Mouse (Mus musculus) stomach, embryonic 14.5 days (tissue): Measurements from ENCODE around the gene Tmem119. TPM values are rescaled to one million over a fixed set of nuclear protein-coding genes. Genes with fewer than 3 reads are reported as not detected.

Experiments used
- ATAC-seq: fragments of 200-750 bp; cut with Nextera tagmentation; 2 replicates; pipeline ENCODE4 v1.8.0; 2017; ENCODE audit warnings: low read depth, moderate TSS enrichment; ENCODE audit not compliant: insufficient number of reproducible peaks, insufficient read depth, low FRiP score
- H3K27ac ChIP-seq: fragments of 300-500 bp; sonication (generic); 2 replicates; pipeline ENCODE4 v1.5.1; 2014; ENCODE audit warnings: mild to moderate bottlenecking, low read length, moderate library complexity, mixed read lengths
- H3K27me3 ChIP-seq: fragments of 300-500 bp; sonication (generic); 2 replicates; pipeline ENCODE4 v1.6.1; 2014; ENCODE audit warnings: low read length, control low read depth, mixed read lengths; ENCODE audit not compliant: control insufficient read depth, insufficient read depth
- H3K36me3 ChIP-seq: fragments of 300-500 bp; sonication (generic); 2 replicates; pipeline ENCODE4 v1.6.1; 2014; ENCODE audit warnings: mild to moderate bottlenecking, control low read depth, low read length, moderate library complexity, mixed read lengths; ENCODE audit not compliant: control insufficient read depth, insufficient read depth
- H3K4me1 ChIP-seq: fragments of 300-500 bp; sonication (generic); 2 replicates; pipeline ENCODE4 v1.6.1; 2014; ENCODE audit warnings: low read length, control low read depth, mixed read lengths; ENCODE audit not compliant: control insufficient read depth, insufficient read depth
- H3K4me2 ChIP-seq: fragments of 300-500 bp; sonication (generic); replicated peaks from 2 replicates; pipeline ENCODE4 v1.6.1; 2014; ENCODE audit warnings: low read depth, low read length, control low read depth
- H3K4me3 ChIP-seq: fragments of 300-500 bp; sonication (generic); 2 replicates; pipeline ENCODE4 v1.5.1; 2014; ENCODE audit warnings: low read depth, low read length, control low read depth
- H3K9ac ChIP-seq: fragments of 300-500 bp; sonication (generic); replicated peaks from 2 replicates; pipeline ENCODE4 v1.6.1; 2014; ENCODE audit warnings: low read depth, mild to moderate bottlenecking, control low read depth, low read length, moderate library complexity, mixed read lengths
- H3K9me3 ChIP-seq: fragments of 300-500 bp; sonication (generic); 2 replicates; pipeline ENCODE4 v1.6.1; 2016; ENCODE audit warnings: low read depth, low read length, control low read depth; ENCODE audit not compliant: control insufficient read depth
- WGBS: fragments of 180-500 bp; shearing (Covaris S2); extraction: QIAGEN DNeasy Blood & Tissue Kit; methylation state at CpG from one replicate; pipeline ENCODE4 v1.1.7; 2014; 5-methylcytosine and 5-hydroxymethylcytosine counted together
- polyA plus RNA-seq: library from polyadenylated mRNA; unstranded; fragments of >200 nt; fragmentation: Nextera tagmentation; extraction: Ambion mirVana; gene quantifications from 2 replicates; pipeline ENCODE4 v1.2.1, GENCODE M21; 2014

The Tmem119 gene
- polyA plus RNA-seq, 1 experiment from 2014 or later = 49.0 TPM

DNA sequence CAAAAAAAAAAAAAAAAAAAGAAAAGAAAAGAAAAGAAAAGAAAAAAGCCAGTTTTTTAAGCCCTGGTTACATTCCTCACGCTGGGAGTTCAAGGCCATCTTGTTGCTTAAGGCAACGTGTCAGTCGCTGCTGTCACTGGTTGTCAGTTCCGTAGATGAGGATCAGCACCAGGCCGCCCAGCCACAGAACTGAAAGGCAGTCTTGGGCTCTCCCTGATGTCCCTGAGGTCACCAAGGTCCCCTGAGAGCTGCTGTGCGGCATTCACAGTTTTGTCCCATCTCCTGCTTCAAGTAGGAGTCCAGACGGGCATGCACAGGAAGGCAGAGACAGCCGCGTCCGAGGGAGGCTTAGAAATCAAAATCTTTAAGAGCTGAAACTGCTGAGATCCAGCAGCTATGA is 24.7 kb downstream of the Tmem119 start:
- no peak overlapping the region for H3K4me3 ChIP-seq
- no peaks in the 10 kb centered on the region for H3K9me3 ChIP-seq
- H3K4me2 ChIP-seq = no peak overlapping the region
- 90% methylated on average over 10 of the region's 10 CpGs for WGBS
- 0 out of 2 replicates have a peak, but pooled peaks cover 1% of the 10 kb centered on the region for H3K4me1 ChIP-seq
- no peak for ATAC-seq
- no peak overlapping the region for H3K9ac ChIP-seq
- no peaks in the 10 kb centered on the region for H3K27me3 ChIP-seq
- peaks cover 30% of the 10 kb centered on the region; the same call in 1 of the 2 replicates for H3K36me3 ChIP-seq
- no peak overlapping the region for H3K27ac ChIP-seq

DNA sequence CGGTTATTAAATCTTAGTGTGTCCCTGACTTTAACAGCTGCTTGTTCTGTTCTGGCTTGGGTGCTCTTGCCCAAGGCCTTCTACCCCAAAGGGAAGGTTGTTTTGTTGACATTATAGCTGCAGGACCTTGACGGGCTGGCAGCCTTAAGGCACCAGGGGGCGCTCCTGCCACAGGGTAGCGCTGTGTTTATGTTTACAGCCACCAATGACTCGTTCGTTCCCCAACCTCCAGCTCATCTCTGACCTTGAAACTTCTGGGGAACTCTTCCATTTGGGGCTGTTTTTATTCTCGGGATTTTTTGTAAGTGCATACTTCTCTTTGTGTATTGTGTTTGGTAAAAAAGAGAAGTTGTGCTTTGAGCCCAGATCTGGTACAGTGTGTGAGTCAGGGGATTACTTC is 26.7 kb downstream of the Tmem119 start:
- Histone ChIP-seq H3K27me3 (no peaks in the 10 kb centered on the region), H3K4me1 (peaks cover 10% of the 10 kb centered on the region; the same call in 1 of the 2 replicates), H3K4me3 (peak overlapping the region; percentile 100), H3K9ac (0 out of 2 replicates have a peak overlapping the region, but pooled peaks have one; percentile 63), H3K9me3 (no peaks in the 10 kb centered on the region), H3K36me3 (peaks cover 30% of the 10 kb centered on the region; the same call in 1 of the 2 replicates), H3K4me2 (peak overlapping the region; percentile 95), H3K27ac (no peak overlapping the region)
- ATAC-seq = no peak
- WGBS = 2% methylated on average over 7 of the region's 7 CpGs

DNA sequence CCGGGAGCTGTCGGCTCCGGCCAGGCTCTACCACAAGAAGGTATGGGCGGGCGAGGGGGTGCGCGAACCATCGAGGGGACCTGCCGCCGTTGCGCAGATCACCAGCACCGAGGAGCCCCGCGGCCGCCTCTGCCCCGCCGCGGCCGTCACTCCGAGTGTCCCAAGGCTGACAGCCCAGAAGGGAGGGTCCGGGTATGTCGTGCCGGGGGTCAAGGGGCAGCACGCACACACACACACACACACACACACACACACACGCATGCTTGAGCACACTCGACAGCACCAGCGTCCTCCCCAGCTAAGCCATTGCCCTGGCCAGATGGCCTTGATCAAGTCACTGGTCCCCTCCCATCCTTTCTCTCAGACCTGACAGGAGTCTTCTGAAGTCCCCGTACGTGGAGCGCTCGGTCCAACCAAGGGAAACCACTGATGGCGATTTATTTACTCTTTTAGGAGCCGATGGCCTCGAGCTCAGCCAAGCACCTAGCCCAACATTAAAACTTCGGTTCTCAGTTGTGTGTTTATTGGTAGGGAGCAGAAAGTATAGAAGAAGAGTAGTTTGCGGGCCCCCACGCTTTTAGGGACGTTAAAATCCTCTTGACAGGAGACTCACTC is 27.3 kb downstream of the Tmem119 start:
- peak overlapping the region; percentile 63 for H3K9ac ChIP-seq
- H3K4me2 ChIP-seq = peak overlapping the region; percentile 95
- 1% methylated on average over 35 of the region's 38 CpGs for WGBS
- H3K9me3 ChIP-seq = no peaks in the 10 kb centered on the region
- ATAC-seq = peak; percentile 2; the same call in 1 of the 2 replicates
- H3K4me1 ChIP-seq = peaks cover 10% of the 10 kb centered on the region; the same call in 1 of the 2 replicates
- peak overlapping the region; percentile 6; the same call in 1 of the 2 replicates for H3K27ac ChIP-seq
- H3K4me3 ChIP-seq = peak overlapping the region; percentile 100
- H3K36me3 ChIP-seq = peaks cover 36% of the 10 kb centered on the region
- H3K27me3 ChIP-seq = no peaks in the 10 kb centered on the region

DNA sequence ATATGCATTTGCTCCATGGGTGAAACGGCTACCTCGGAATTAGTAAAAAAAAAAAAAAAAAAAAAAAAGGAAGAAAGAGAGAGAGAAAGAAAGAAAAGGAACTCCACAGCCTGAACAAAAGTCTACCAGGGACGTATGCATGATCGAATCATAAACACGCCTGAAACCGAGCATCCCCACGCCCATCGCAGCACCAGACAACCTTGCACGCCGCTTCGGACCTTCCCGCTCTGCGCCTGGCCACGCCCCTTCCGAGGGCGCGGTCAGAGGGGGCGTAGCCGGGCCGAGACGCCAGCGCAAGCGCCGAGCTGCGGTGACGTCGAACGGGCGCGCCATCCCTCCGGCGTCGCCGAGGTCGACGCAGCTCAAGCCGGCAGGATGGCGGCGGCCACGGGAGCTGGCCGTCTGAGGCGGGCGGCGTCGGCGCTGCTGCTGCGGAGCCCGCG is 27.8 kb downstream of the Tmem119 start, which contains the start of the genes Sart3 and Iscu:
Gene Sart3, minus strand, starts transcription at position 61 of the 446 bp plus-strand sequence.
Gene Iscu, plus strand, starts transcription at position 299 of the 446 bp plus-strand sequence.
- Histone ChIP-seq H3K27ac (peak within 1 kb of the TSS; percentile 98), H3K27me3 (no peaks in the 10 kb centered on the region), H3K4me1 (peaks cover 10% of the 10 kb centered on the region; the same call in 1 of the 2 replicates), H3K36me3 (peaks cover 36% of the 10 kb centered on the region), H3K4me3 (peak within 1 kb of the TSS; percentile 100), H3K4me2 (peak within 1 kb of the TSS; percentile 95), H3K9ac (peak within 1 kb of the TSS; percentile 90), H3K9me3 (no peaks in the 10 kb centered on the region)
- WGBS = under 1% methylated on average over 48 of the region's 49 CpGs
- ATAC-seq = peak; percentile 88

DNA sequence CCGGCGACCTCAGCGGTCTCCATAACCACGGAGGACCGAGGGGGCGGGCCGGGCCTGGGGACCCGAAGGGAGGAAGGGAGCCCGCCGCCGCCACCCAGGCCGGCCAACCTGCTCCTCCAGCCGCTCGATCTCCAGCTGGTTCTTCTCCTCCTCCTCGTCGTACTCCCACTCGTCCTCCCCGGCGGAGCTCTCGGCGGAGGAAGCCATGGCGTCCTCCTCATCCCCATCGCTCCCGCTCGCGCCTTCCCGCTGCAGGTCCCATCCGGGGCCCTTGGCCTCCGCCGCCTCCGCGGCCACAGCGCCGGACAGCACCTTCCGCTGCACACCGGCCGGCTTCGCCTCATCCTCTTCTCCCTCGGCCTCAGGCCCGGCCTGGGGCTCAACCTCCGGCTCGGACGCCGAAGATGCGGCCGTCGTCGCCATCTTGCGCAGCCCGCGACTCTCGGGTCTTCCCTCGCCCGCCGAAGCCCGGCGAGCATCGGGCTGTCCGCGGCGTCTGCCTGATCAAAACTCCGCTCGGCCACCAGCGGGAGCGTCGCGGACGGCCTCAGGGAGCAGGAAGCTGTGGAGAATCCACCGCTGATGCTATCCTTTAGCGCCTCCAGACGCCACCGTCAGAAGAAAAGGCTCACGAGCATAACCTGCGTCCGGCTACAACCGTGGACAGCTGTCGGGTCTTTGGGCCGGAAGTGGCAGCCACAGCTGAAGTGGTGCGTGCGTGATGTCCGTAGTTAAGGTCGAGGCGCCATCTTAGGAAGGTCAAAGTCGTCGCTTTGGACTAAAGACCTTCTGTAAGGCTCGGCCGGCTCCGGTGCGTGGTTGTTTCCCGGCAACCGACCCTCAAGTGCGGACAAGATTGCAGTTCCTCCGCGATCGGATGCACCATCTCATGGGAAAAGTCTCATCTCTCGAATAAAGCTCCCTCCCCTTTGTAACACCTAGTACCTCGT is 28.8 kb downstream of the Tmem119 start:
- Histone ChIP-seq H3K4me3 (peak overlapping the region; percentile 100), H3K27me3 (no peaks in the 10 kb centered on the region), H3K9me3 (no peaks in the 10 kb centered on the region), H3K9ac (peak overlapping the region; percentile 90), H3K4me2 (peak overlapping the region; percentile 95), H3K27ac (peak overlapping the region; percentile 98), H3K4me1 (peaks cover 10% of the 10 kb centered on the region; the same call in 1 of the 2 replicates), H3K36me3 (peaks cover 34% of the 10 kb centered on the region)
- peak; percentile 86 for ATAC-seq
- WGBS = under 1% methylated on average over 76 of the region's 97 CpGs

DNA sequence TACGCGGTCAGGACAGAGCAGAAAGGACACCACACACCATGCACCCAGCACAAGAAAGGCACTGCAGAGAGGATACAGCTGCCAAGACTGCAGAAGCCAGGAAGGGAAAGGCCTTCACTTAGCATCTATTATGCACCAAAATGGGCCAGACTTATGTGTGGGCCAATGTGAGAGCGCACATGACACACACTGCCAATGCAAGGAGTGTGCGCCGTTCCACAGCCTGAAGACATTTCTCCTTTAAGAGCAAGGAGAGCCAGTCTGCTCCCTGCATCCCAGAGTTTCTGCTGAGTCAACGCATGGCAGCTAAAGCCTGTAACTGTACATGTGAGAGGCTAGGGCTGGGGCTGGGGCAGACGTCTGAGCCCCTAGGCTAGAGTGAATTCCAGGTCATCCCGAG is 31.5 kb downstream of the Tmem119 start:
- H3K27ac ChIP-seq = no peak overlapping the region
- peaks cover 10% of the 10 kb centered on the region; the same call in 1 of the 2 replicates for H3K4me1 ChIP-seq
- H3K9ac ChIP-seq = no peak overlapping the region
- H3K27me3 ChIP-seq = no peaks in the 10 kb centered on the region
- ATAC-seq = no peak
- H3K4me3 ChIP-seq = no peak overlapping the region
- 86% methylated on average over 8 of the region's 8 CpGs for WGBS
- H3K9me3 ChIP-seq = no peaks in the 10 kb centered on the region
- peaks cover 22% of the 10 kb centered on the region for H3K36me3 ChIP-seq
- no peak overlapping the region for H3K4me2 ChIP-seq

DNA sequence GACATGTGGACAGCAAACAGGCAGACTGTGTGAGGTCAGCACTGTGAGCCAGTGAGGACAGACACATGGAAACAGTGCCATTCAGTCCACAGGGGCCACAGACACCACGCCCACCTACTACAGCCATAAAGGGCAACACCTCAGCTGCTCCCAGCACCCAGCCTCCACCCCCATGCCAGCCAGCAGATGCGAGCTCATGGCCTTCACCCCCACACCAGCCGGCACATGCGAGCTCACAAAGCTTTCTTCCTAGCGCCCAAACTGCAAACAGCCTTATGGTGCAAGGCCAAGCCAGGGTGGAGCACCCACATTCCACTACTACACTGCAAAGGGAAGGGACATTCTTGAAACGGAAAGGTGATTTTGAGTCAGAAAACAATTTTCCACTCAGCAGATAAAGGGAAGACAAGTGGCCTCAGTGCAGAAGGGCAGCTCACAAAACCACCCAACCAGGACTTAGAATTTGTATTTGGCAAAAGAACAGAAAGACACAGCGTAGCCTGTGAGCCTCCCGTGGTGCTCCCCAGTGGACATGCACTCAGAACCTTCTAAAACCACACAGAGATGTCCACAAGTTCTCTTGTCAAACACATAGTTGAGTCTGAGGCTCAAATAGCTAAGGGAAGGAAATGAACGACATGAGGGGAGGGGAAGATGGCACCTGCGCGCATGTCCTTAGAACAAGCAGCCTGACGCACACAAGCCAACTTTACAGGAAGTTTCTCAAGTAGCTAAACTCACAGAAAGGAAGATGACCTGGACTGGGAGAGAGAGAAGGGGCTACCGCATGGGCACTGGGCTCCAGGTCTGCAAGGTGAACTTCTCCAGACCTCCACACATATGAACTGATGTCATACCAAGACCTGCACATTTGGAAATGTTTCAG is 34.4 kb downstream of the Tmem119 start:
- Histone ChIP-seq H3K9ac (no peak overlapping the region), H3K4me1 (peaks cover 10% of the 10 kb centered on the region; the same call in 1 of the 2 replicates), H3K27ac (no peak overlapping the region), H3K36me3 (peaks cover 48% of the 10 kb centered on the region), H3K9me3 (no peaks in the 10 kb centered on the region), H3K4me3 (no peak overlapping the region), H3K27me3 (no peaks in the 10 kb centered on the region), H3K4me2 (no peak overlapping the region)
- no peak for ATAC-seq
- 89% methylated on average over 13 of the region's 13 CpGs for WGBS
